Mouse (Mus musculus) thymus, adult 2 months (tissue): ENCODE results near the gene B4galt2.

Source experiments
- CTCF ChIP-seq: fragments of 200-500 bp; IDR thresholded peaks from 2 replicates; pipeline ENCODE4 v1.5.1; 2012; ENCODE audit warnings: mild to moderate bottlenecking, control low read depth, low read length, moderate library complexity, borderline replicate concordance; ENCODE audit not compliant: control insufficient read depth, poor library complexity, insufficient read depth; ENCODE audit errors: extremely low read depth
- POLR2A ChIP-seq: fragments of 200-500 bp; IDR thresholded peaks from 2 replicates; pipeline ENCODE4 v1.6.1; 2012; ENCODE audit warnings: mild to moderate bottlenecking, low read length, control low read depth, moderate library complexity; ENCODE audit not compliant: control insufficient read depth, poor library complexity, insufficient read depth; ENCODE audit errors: extremely low read depth

DNA sequence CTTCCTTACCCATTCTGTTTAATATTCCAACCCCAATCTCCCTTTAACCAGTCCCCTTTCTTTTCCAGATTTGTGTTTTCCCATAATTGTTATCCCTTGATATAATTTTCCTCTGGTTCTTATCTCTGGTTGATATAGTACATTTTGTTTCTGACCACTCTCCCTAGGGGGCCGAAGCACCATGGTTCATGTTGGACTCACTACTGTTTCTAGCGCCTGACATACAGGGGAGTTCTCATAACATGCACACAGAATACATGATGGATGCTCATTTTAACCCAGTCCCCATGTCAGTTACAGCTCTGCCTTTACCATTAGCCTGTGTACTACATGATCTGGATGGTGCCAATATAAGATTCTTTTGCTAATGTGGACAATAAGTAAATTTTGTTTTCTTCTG is 4.6 kb upstream of the B4galt2 start:
- TF ChIP-seq CTCF (no peak), POLR2A (no peak)
